Comparison of ENCODE assay signal across 10 mouse cellular contexts in the genomic region with DNA sequence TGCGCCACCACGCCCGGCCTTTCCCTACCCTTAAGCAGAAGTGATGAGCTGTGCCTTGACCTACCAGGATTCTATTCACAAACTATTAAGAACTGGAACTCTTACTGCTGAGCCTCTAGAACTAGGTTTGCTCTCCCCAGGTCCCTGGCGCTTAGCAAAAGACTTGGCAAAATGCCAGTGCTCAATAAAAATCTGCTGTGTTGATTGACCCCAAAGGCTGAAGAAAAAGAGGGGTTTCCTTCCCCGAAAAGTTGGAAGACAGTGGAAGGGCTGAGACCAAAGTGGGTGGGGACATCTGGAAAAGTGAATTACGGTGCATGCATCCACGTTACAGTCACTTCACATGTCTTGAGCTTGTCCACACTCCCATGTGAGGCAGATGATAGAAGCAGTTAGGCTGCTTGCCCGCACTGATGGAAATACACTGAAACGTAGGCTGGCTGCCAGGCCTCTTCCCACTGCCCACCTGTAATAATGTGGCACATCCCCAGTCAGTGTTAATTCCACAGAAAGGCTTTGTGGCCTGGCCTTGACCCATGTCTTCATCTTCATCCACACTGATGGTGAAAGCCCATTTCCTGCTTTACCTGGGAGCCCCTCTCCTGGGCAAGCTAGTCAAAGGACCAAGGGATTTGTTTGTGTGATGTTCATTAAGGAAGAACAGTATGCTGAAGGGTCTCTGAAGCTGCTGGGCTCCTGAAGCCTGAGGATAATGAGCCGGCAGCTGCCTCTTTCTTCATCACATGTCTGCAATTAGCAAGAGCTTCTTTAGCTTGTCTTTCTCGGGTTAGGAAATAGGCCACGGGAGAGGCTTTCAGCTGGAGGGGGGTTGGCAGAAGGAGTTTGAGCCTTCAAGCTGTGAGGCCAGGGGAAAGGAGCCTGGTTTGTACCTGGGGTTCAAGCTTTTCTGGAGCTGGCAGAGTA. TPM values are rescaled to one million over a fixed set of nuclear protein-coding genes. Genes with fewer than 3 reads are reported as not detected.
DNase-seq lines count a peak whose midpoint lies in the region; ATAC-seq lines count a peak whose summit lies in the region.
"Had no signal": no experiment of that assay in that cellular context is flagged by ENCODE, and none has a peak within 500 bp of the region (broad histone marks: within the 10 kb centered on the region; RNA-seq: fewer than 3 reads in every experiment).

No protein-coding gene starts in this region.

- H3K9me3 ChIP-seq in neural tube, embryonic 13.5 days: no peaks in the 10 kb centered on the region
- no peaks in the 10 kb centered on the region for H3K9me3 ChIP-seq in forebrain, embryonic 11.5 days (ENCODE audit: control insufficient read depth, low read length)
- H3K9me3 ChIP-seq: limb, embryonic 15.5 days had no signal

- no peak overlapping the region for H3K4me2 ChIP-seq in neural tube, embryonic 13.5 days
- H3K4me2 ChIP-seq in forebrain, embryonic 11.5 days (ENCODE audit: low read depth, low read length, severe bottlenecking): no peak overlapping the region
- H3K4me2 ChIP-seq: limb, embryonic 15.5 days had no signal

- no peaks in the 10 kb centered on the region for H3K27me3 ChIP-seq in neural tube, embryonic 13.5 days
- no peaks in the 10 kb centered on the region for H3K27me3 ChIP-seq in forebrain, embryonic 11.5 days (ENCODE audit: control insufficient read depth, insufficient read depth, low read length)
- H3K27me3 ChIP-seq: limb, embryonic 15.5 days had no signal

- ATAC-seq in neural tube, embryonic 13.5 days (ENCODE audit: low read depth): no peak
- ATAC-seq in forebrain, embryonic 11.5 days (replicated peaks; ENCODE audit: low FRiP score): peak; percentile 60; the same call in 1 of the 2 replicates

- H3K36me3 ChIP-seq in neural tube, embryonic 13.5 days: no peaks in the 10 kb centered on the region
- no peaks in the 10 kb centered on the region for H3K36me3 ChIP-seq in forebrain, embryonic 11.5 days (ENCODE audit: control insufficient read depth, insufficient read depth, low read length)
- H3K36me3 ChIP-seq: limb, embryonic 15.5 days had no signal

- WGBS in neural tube, embryonic 13.5 days: 66% methylated on average over 12 of the region's 12 CpGs
- WGBS in forebrain, embryonic 11.5 days: 68% methylated on average over 12 of the region's 12 CpGs

- no peak for DNase-seq in neural tube, embryonic 10.5 days (ENCODE audit: extremely low spot score, low spot score)
- peak; percentile 55 for DNase-seq in forebrain, embryonic 11.5 days (ENCODE audit: low spot score)
- DNase-seq in left cerebral cortex, adult 18-20 months (ENCODE audit: low spot score in 2 of 2): peak; percentile 60
- DNase-seq in right cerebral cortex, postnatal 25 days: peak; percentile 54
- no peak for DNase-seq in kidney, postnatal 14 days
- DNase-seq in adrenal gland, postnatal 10 days: no peak
- DNase-seq in spleen, postnatal 14 days (ENCODE audit: low spot score in 2 of 2): no peak
- DNase-seq: adrenal gland, postnatal 25 days had no signal

- peaks cover 11% of the 10 kb centered on the region for H3K4me1 ChIP-seq in neural tube, embryonic 13.5 days (replicated peaks)
- H3K4me1 ChIP-seq in forebrain, embryonic 11.5 days (replicated peaks; ENCODE audit: control insufficient read depth, insufficient read depth, low read length): peaks cover 4% of the 10 kb centered on the region; the same call in 1 of the 2 replicates

- H3K9ac ChIP-seq in neural tube, embryonic 13.5 days: no peak overlapping the region
- no peak overlapping the region for H3K9ac ChIP-seq in forebrain, embryonic 11.5 days (ENCODE audit: low read length)
- H3K9ac ChIP-seq: limb, embryonic 15.5 days had no signal

- no peak overlapping the region for H3K4me3 ChIP-seq in neural tube, embryonic 13.5 days
- no peak overlapping the region for H3K4me3 ChIP-seq in forebrain, embryonic 11.5 days (ENCODE audit: low read depth, low read length)
- H3K4me3 ChIP-seq: limb, embryonic 15.5 days had no signal

- H3K27ac ChIP-seq in neural tube, embryonic 13.5 days (replicated peaks): 0 out of 2 replicates have a peak overlapping the region, but pooled peaks have one; percentile 3
- H3K27ac ChIP-seq in forebrain, embryonic 11.5 days (ENCODE audit: low read depth, low read length): peak overlapping the region; percentile 37; the same call in 1 of the 2 replicates
- H3K27ac ChIP-seq: limb, embryonic 15.5 days had no signal

RNA-seq across cellular contexts. Expression of a gene that starts 59.2 kb away (rescaled TPM):
- 72.4 and 86.9 TPM in 2 replicates for polyA plus RNA-seq in neural tube, embryonic 13.5 days (2015; fragmentation: Nextera tagmentation; extraction: Ambion mirVana)
- 28.9 and 34.6 TPM in 2 replicates for polyA plus RNA-seq in forebrain, embryonic 11.5 days (2014; fragmentation: Nextera tagmentation; extraction: Ambion mirVana)
- 10 to 100 TPM; 87.8 to 89.9 TPM for total RNA-seq in left cerebral cortex, adult 18-20 months (2021)
- total RNA-seq in adrenal gland, postnatal 10 days (2021): 10 to 100 TPM; 45.4 to 50.2 TPM

Comparison
In these comparisons a context has a peak if more than half of its experiments do, and no peak if none do; other contexts are left out.
1. DNase-seq: peak in forebrain, embryonic 11.5 days (single experiment), left cerebral cortex, adult 18-20 months (2 of 2) and right cerebral cortex, postnatal 25 days (single experiment); none in neural tube, embryonic 10.5 days (single experiment), kidney, postnatal 14 days (single experiment), adrenal gland, postnatal 10 days (single experiment) and spleen, postnatal 14 days (0 of 2).